Mouse (Mus musculus) yolk sac, embryonic 10.5 days (tissue): Measurements from ENCODE around the gene Hpdl.
A peak's percentile ranks its signal among the peaks of the same experiment; 100 is the strongest.

Experiments
- DNase-seq: peaks from one replicate; pipeline ENCODE4 v3.0.0-alpha.2; 2017; ENCODE audit warnings: low spot score

Gene Hpdl

DNA sequence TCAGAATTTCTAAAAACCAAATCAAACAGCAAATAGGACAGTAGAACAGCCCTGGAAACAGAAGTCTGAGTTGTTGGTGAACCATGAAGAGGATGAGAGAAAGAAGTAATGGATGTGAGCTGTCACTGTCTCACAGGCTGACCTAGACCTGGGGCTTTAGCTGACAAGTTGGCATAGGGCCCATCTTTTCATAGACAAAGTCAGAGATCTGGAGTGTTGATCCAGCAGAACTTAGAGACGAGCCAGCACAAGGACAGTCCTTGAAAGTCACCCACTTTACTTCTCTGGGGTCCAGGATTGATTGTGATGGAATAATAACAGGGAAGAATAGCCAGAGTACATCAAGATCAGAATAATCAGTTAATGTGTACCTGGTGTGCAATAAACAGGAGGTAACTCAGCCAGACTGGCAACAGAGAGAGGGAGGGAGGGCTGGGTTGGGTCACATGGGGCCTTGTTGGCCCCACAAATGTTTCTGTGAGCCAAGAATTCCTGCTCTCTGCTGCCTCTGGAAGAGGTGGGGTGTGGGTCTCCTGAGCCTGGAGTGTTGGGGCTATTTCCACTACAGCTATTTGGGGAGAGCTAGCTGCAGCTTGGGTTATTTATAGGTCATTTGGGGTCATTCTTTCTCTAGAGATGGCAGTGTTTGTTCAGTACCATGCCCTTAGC, 24.9 kb downstream of the Hpdl start:
- DNase-seq = no peak

DNA sequence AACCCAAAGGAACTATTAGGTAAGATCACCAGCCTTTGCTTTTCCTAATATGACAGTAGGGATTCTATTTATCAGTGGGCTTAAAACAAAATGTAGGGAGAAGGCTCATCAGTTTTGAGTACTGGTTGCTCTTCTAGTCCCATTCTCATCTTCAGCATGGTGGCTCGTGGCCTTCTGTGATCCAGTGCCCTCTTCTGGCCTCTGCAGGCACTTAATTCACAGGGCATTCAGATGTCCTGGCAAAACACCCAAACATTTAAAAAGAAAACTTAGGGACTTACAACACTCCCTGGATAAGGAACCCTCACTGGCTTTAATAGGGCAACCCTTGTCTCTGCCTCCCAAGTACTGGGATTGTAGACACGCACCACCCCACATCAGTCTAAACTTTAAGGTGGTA, 27.2 kb downstream of the Hpdl start:
- DNase-seq = no peak

DNA sequence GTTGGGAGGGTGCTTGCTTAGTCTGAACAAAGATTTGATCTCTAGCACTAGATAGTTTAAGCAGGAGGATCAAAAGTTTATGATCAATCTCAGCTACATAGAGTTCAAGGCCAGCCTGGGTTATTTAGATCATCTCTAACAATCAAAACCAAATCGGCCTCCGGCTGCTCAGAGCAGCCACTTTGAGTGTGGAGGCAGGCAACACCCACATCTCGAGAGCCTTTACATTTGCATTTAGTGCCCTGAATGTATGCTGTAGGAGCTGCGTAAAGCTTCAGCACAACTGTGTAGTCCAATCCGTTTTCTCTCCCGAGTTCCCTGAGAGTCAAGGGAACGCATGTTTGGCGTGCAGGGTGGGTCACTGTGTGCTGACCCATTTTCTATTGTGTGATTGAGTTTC, 29.1 kb downstream of the Hpdl start:
- no peak for DNase-seq

DNA sequence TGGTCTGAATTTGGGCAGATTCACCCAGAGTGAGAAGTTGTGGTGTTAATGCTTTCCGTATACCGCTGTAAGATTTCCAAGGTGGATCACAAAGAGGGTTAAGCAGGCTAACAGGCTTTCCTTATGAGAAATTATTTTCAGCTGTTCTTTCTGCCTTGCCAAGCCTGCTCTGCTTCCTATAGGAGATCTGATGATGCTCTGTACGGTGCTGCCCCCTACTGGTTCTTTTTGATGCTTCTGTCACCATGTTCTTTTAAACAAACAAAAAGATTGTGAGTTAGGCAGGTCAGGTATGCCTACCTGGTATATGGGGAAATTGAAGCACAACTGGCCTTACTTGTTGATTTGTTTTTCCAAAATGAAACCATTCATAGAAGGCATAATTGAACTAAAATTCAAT, 32.6 kb downstream of the Hpdl start:
- peak; percentile 66 for DNase-seq

DNA sequence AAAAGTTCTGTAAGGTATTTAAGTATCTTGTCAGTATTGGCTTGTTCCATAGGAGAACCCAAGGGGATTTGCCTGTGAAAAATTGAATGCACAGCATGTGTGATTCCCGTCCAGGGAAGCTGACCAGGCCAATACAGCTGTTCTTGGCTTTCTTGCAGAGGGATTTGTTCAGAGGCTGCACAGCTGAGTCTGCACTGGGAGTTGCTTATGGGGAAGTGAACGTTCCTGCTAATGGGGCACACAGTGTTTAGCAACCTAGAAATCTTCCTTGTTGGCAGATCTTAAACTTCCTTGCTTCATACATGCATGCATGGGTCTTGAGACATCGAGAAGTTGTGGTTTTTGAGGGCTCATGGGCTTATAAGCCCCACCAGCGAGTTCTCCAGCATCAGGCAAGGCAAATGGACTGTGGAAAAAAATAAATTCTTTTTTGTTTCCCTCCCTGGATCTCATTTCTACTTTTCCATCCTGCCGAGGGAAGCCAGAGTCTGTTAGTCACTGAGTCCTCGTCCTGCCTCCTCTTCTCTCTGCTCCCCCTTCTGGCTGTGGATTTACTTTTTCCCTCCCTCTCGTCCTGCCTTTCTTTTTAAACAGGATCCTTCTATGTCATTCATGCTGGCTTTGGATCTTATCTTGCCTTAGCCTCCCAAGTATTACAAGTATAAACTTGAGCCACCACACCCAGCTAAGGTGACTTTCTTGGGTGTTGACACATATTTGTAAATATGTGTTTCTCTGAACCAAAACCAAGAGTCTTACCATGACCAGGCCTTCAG, 33.3 kb downstream of the Hpdl start:
- no peak for DNase-seq

DNA sequence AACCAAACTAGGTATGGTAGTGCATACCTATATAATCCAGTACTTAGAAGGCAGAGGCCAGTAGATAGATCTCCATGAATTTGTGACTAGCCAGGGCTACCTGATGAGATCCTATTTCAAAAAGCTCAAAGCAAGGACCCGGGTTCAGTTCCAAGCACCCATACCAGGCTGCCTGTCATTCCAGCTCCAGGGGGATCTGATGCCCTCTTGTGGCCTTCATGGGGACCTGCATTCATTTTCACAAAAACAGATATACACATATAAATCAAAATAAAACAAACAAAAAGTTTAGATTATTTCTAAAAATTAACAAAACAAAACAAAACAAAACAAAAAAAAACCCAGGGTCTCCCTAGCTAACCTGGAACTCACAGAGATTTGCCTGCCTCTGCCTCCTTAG, 34.9 kb downstream of the Hpdl start:
- no peak for DNase-seq

DNA sequence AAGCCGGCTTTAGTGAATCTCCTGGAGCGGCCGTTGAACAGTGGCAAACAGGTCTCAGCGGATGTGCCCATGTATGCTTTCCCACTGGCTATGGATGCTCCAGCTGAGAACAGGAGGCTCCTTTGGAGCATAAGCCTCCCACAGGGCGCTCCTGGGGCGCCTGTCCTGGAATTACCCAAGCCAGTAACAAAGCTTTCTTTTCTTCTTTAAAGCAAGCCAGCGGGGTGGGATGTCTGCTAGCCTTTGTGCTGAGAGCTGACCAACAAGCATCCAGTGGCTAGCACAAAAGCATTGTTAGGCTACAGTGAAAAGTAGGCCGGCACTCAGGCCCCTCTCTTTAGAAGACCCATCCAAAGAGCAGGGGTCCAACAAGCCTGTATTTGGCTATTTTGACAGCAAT, 39.3 kb downstream of the Hpdl start:
- no peak for DNase-seq

DNA sequence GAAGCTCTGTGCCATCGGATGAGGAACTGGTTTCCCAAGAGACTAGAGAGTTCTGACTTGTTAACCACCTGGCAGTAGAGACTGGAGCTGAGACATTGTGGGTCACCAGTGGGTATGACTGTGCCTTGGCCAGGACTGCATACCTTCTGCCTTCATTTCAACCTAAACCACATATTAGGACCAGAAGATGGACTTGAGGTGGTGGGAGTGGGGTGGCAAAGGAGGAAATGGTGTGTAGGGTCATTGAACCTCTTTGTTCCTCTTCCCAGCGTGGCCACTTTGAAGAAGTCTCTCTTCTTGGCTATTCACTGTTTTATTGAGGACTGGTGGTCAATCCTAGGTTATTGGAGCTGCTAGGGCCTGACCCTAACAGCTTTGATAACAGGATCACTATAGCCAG, 40.1 kb downstream of the Hpdl start:
- no peak for DNase-seq

DNA sequence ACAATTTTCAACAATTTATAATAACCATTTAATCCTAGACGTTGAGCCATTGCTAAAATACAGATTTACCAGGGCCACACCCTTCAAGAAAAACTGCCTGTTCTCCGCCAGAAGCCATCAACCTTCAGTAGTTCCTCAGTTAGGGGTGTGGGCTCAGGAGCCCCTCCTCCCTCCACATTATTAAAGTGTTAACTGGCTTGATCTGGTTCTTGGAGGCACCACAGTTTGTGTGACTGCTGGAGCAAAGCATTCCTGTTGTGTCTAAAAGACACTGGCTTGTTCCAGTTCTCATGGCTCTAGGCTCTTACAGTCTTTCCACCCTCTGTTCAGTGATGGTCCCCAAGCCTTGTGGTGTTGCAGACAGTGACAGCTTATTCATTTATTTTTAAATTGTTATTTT, 41.0 kb downstream of the Hpdl start:
- DNase-seq = no peak

DNA sequence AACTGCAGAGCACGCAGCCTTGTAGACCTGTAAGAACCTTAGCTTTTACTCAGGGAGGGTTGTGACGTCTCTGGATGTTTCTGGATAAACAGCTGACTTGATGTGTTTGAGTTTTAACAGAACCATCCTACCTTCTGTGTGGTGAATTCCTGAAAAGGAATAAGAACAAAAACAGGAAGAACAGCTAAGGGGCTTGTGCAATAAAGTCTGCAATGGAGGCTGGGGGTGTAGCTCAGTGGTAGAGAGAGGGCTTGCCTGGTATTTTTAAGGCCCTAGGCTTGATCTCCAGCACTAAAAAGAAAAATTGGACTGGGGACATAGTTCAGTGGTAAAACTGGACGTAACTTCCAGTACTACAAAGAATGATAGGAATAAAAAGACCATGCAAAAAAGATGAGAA, 44.4 kb downstream of the Hpdl start:
- DNase-seq = no peak

DNA sequence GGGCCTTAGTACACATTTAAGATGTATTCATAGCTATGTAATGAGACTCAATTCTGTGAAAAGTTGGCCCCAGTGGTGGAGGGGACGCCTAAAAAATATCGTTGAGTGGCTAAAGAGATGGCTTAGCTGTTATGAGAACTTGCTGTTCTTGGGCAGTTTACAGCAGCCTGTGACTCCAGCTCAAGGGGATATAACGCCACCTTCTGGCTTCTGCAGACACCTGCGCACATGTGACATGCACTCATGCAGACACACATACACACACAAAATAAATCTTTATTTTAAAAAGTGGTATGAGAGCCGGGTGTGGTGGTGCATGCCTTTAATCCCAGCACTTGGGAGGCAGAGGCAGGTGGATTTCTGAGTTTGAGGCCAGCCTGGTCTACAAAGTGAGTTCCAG, 45.1 kb downstream of the Hpdl start:
- DNase-seq = no peak
